Mouse (Mus musculus) kidney, adult 2 months (tissue): Measurements from ENCODE around the gene Cacna1a.

Experiments
- CTCF ChIP-seq: fragments of 200-500 bp; conservative IDR thresholded peaks from 2 replicates; pipeline ENCODE4 v1.5.1; 2011; ENCODE audit warnings: low read depth, mild to moderate bottlenecking, control low read depth, low read length, moderate library complexity, mixed read lengths; ENCODE audit not compliant: insufficient read depth, insufficient read length
- POLR2A ChIP-seq: fragments of 200-500 bp; IDR thresholded peaks from one replicate; pipeline ENCODE4 v1.6.1; 2011; ENCODE audit warnings: low read depth, low read length, control low read depth

DNA sequence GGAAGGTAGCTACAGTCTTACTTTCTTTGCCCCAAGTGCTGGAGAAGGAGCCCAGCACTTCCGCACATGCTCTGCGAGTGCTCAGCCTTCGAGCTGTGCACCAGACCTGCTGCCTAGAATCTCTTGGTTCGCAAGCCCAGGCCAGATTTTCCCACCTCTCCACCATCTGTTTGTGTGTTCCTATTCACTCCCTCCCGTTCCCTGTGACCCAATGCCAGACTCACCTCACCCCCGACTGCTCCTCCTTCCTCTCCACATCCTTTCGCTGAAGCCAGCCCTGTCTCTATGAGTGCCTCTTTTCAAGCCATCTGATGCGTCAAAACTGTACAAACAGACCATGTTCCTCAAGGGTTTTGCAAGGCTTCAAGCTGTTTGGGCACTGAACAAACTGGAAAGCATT is 38.3 kb downstream of the Cacna1a start:
- no peak for TF ChIP-seq POLR2A
- TF ChIP-seq CTCF = no peak
